Mouse (Mus musculus): Measurements from ENCODE around the gene Ucp1. TPM values are rescaled to one million over a fixed set of nuclear protein-coding genes. Genes with fewer than 3 reads are reported as not detected.

Ucp1 gene
- polyA plus RNA-seq, 1 experiment from 2014 or later = not detected

GRCm38 (mm10) chr8:83332864-83333263, 42.7 kb downstream of the Ucp1 start:
- Histone ChIP-seq H3K27me3 (ENCODE audit: control insufficient read depth, insufficient read depth, low read length) (no peaks in the 10 kb centered on the region), H3K4me1 (replicated peaks; ENCODE audit: control insufficient read depth, insufficient read depth) (no peaks in the 10 kb centered on the region), H3K9me3 (ENCODE audit: control insufficient read depth, low read length) (no peaks in the 10 kb centered on the region), H3K4me2 (replicated peaks; ENCODE audit: low read depth) (peak overlapping the region; percentile 95), H3K27ac (replicated peaks) (peak overlapping the region; percentile 45; the same call in 1 of the 2 replicates), H3K9ac (ENCODE audit: low read length) (no peak overlapping the region), H3K4me3 (ENCODE audit: low read depth, low read length) (peak overlapping the region; percentile 91), H3K36me3 (ENCODE audit: control insufficient read depth, insufficient read depth, low read length) (peaks cover 3% of the 10 kb centered on the region; the same call in 1 of the 2 replicates)
- no peak for TF ChIP-seq CTCF (IDR thresholded peaks at IDR 0.05; ENCODE audit: low read depth)
- no peak for TF ChIP-seq EP300 (optimal IDR thresholded peaks at IDR 0.05)
- ATAC-seq (ENCODE audit: low FRiP score, low TSS enrichment) (no peak), DNase-seq (ENCODE audit: low spot score) (no peak)
- WGBS = 15% methylated on average over 7 of the region's 7 CpGs

- Histone ChIP-seq H3K4me1 (replicated peaks; ENCODE audit: control insufficient read depth, insufficient read depth) (no peaks in the 10 kb centered on the region), H3K4me2 (replicated peaks; ENCODE audit: low read depth) (no peak overlapping the region), H3K27ac (replicated peaks) (no peak overlapping the region), H3K4me3 (ENCODE audit: low read depth, low read length) (no peak overlapping the region), H3K9ac (ENCODE audit: low read length) (no peak overlapping the region), H3K36me3 (ENCODE audit: control insufficient read depth, insufficient read depth, low read length) (no peaks in the 10 kb centered on the region), H3K9me3 (ENCODE audit: control insufficient read depth, low read length) (no peaks in the 10 kb centered on the region), H3K27me3 (ENCODE audit: control insufficient read depth, insufficient read depth, low read length) (no peaks in the 10 kb centered on the region)
- ATAC-seq (ENCODE audit: low FRiP score, low TSS enrichment) (no peak), DNase-seq (ENCODE audit: low spot score) (no peak)
- TF ChIP-seq EP300 (optimal IDR thresholded peaks at IDR 0.05) (no peak), CTCF (IDR thresholded peaks at IDR 0.05; ENCODE audit: low read depth) (no peak)
- 86% methylated on average over 3 of the region's 3 CpGs for WGBS
These were observed 51.9 kb downstream of the Ucp1 start for GRCm38 (mm10) chr8:83342076-83342475.

- peak; percentile 71 for TF ChIP-seq CTCF (IDR thresholded peaks at IDR 0.05; ENCODE audit: low read depth)
- no peak for TF ChIP-seq EP300 (optimal IDR thresholded peaks at IDR 0.05)
- no peak overlapping the region for H3K27ac ChIP-seq (replicated peaks)
- no peak overlapping the region for H3K4me3 ChIP-seq (ENCODE audit: low read depth, low read length)
- DNase-seq (ENCODE audit: low spot score) (no peak), ATAC-seq (ENCODE audit: low FRiP score, low TSS enrichment) (no peak)
- H3K27me3 ChIP-seq (ENCODE audit: control insufficient read depth, insufficient read depth, low read length) = no peaks in the 10 kb centered on the region
- H3K9ac ChIP-seq (ENCODE audit: low read length) = no peak overlapping the region
- H3K4me1 ChIP-seq (replicated peaks; ENCODE audit: control insufficient read depth, insufficient read depth) = no peaks in the 10 kb centered on the region
- H3K9me3 ChIP-seq (ENCODE audit: control insufficient read depth, low read length) = no peaks in the 10 kb centered on the region
- H3K36me3 ChIP-seq (ENCODE audit: control insufficient read depth, insufficient read depth, low read length) = no peaks in the 10 kb centered on the region
- no peak overlapping the region for H3K4me2 ChIP-seq (replicated peaks; ENCODE audit: low read depth)
These were observed 52.5 kb downstream of the Ucp1 start for GRCm38 (mm10) chr8:83342693-83343092.

Other genes starting within 250 kb of the Ucp1 start
- gene Tbc1d9, start 125.0 kb upstream of the Ucp1 start, polyA plus RNA-seq (2015; fragmentation: Nextera tagmentation; extraction: Ambion mirVana) = 2.6 and 3.2 TPM in 2 replicates
- 3.3 TPM in 2 replicates for gene Gm10645, start 124.2 kb upstream of the Ucp1 start, polyA plus RNA-seq (2015; fragmentation: Nextera tagmentation; extraction: Ambion mirVana)
- gene Elmod2, start 42.1 kb downstream of the Ucp1 start, polyA plus RNA-seq (2015; fragmentation: Nextera tagmentation; extraction: Ambion mirVana) = 6.5 and 7.3 TPM in 2 replicates
- not detected in 2 replicates for gene Mgat4d, start 58.1 kb downstream of the Ucp1 start, polyA plus RNA-seq (2015; fragmentation: Nextera tagmentation; extraction: Ambion mirVana)
- gene Clgn, start 99.5 kb downstream of the Ucp1 start, polyA plus RNA-seq (2015; fragmentation: Nextera tagmentation; extraction: Ambion mirVana) = 0.19 and 0.27 TPM in 2 replicates
- gene Scoc, start 168.0 kb downstream of the Ucp1 start, polyA plus RNA-seq (2015; fragmentation: Nextera tagmentation; extraction: Ambion mirVana) = 67.4 and 73.4 TPM in 2 replicates
- gene Olfr370, start 245.4 kb downstream of the Ucp1 start, polyA plus RNA-seq (2015; fragmentation: Nextera tagmentation; extraction: Ambion mirVana) = 0.04 TPM in 1 of 2 replicates, not detected in the other